8 mouse cellular contexts compared by ENCODE assay signal in genomic region chr3:98381677-98382245, GRCm38 (mm10). TPM values are rescaled to one million over a fixed set of nuclear protein-coding genes. Genes with fewer than 3 reads are reported as not detected.
A peak's percentile ranks its signal among the peaks of the same experiment; 100 is the strongest.
DNase-seq lines count a peak whose midpoint lies in the region; ATAC-seq and TF ChIP-seq lines count a peak whose summit lies in the region.

No protein-coding gene starts in this region.

- no peaks in the 10 kb centered on the region for H3K27me3 ChIP-seq in lung, postnatal 0 days (replicated peaks; ENCODE audit: insufficient read depth, low read length)

- WGBS in lung, postnatal 0 days, result 6% methylated on average over 16 of the region's 17 CpGs
- 8% methylated on average over 17 of the region's 17 CpGs for WGBS in olfactory bulb, adult 2 months

- TF ChIP-seq CTCF in lung, postnatal 0 days (IDR thresholded peaks at IDR 0.05), result peak; percentile 61
- no peak for TF ChIP-seq CTCF in olfactory bulb, adult 2 months (IDR thresholded peaks at IDR 0.05; ENCODE audit: insufficient read depth, low read depth, low read length)

- TF ChIP-seq POLR2A in olfactory bulb, adult 2 months (IDR thresholded peaks at IDR 0.05; ENCODE audit: insufficient read depth, low read depth, low read length), result no peak

- DNase-seq in adrenal gland, postnatal 10 days, result peak; percentile 4
- no peak for DNase-seq in adrenal gland, postnatal 4 days (ENCODE audit: low spot score in 2 of 2)
- DNase-seq in lung, postnatal 0 days (ENCODE audit: low spot score), result peak; percentile 37
- DNase-seq in lung, adult 18-20 months, result no peak
- peak; percentile 15 to 19 for DNase-seq in kidney, postnatal 4 days
- no peak for DNase-seq in left cerebral cortex, postnatal 4 days
- DNase-seq in ovary, postnatal 14 days (ENCODE audit: low spot score), result no peak

- ATAC-seq in lung, postnatal 0 days, result no peak

- H3K4me3 ChIP-seq in lung, postnatal 0 days (ENCODE audit: low read depth, low read length), result peak overlapping the region; percentile 50
- peak overlapping the region; percentile 84 for H3K4me3 ChIP-seq in olfactory bulb, adult 2 months (ENCODE audit: insufficient read depth, low read depth, low read length)

- H3K9me3 ChIP-seq in lung, postnatal 0 days (ENCODE audit: low read length), result no peaks in the 10 kb centered on the region

- no peak overlapping the region for H3K27ac ChIP-seq in lung, postnatal 0 days (ENCODE audit: low read length)
- H3K27ac ChIP-seq in olfactory bulb, adult 2 months (ENCODE audit: insufficient read depth, low read depth, low read length), result no peak overlapping the region

- H3K36me3 ChIP-seq in lung, postnatal 0 days (ENCODE audit: insufficient read depth, low read length), result no peaks in the 10 kb centered on the region

- peak overlapping the region; percentile 68 for H3K9ac ChIP-seq in lung, postnatal 0 days (replicated peaks; ENCODE audit: low read depth)

- intact Hi-C loops in left cerebral cortex, postnatal 4 days (cut with DNase I), result loop anchor here (5.0 kb wide), 1 partner anchor 51 kb away; no protein-coding TSS in a partner anchor

- peaks cover 10% of the 10 kb centered on the region; the same call in 1 of the 2 replicates for H3K4me1 ChIP-seq in lung, postnatal 0 days (ENCODE audit: insufficient read depth, low read depth, low read length)
- H3K4me1 ChIP-seq in olfactory bulb, adult 2 months (ENCODE audit: control insufficient read depth, insufficient read depth, low read length), result peaks cover 7% of the 10 kb centered on the region

- TF ChIP-seq EP300 in lung, postnatal 0 days (IDR thresholded peaks at IDR 0.05), result no peak

- H3K4me2 ChIP-seq in lung, postnatal 0 days (replicated peaks; ENCODE audit: low read depth, low read length), result peak overlapping the region; percentile 83

RNA-seq across cellular contexts. Expression of gene Zfp697, which starts 0.5 kb away (rescaled TPM):
- 1 to 10 TPM; 3.0 to 3.8 TPM for total RNA-seq in adrenal gland, postnatal 10 days (2021)
- total RNA-seq in adrenal gland, postnatal 4 days (2021), result 1 to 10 TPM; 5.6 to 9.4 TPM
- polyA plus RNA-seq in lung, postnatal 0 days (2015; fragmentation: Nextera tagmentation; extraction: Ambion mirVana), result 9.2 and 10.6 TPM in 2 replicates
- polyA plus RNA-seq in olfactory bulb, adult 2 months (2012; ENCODE audit: insufficient read depth, insufficient read length, low replicate concordance, missing spikeins), result not detected in 2 replicates
- 10 to 100 TPM; 41.0 to 42.9 TPM for total RNA-seq in left cerebral cortex, postnatal 4 days (2021)

RNA-seq across cellular contexts. Expression of gene Phgdh, which starts 42.0 kb away (rescaled TPM):
- 10 to 100 TPM; 32.4 to 33.0 TPM for total RNA-seq in adrenal gland, postnatal 10 days (2021)
- total RNA-seq in adrenal gland, postnatal 4 days (2021), result 10 to 100 TPM; 52.0 to 79.6 TPM
- 12.1 and 15.1 TPM in 2 replicates for polyA plus RNA-seq in lung, postnatal 0 days (2015; fragmentation: Nextera tagmentation; extraction: Ambion mirVana)
- not detected in 2 replicates for polyA plus RNA-seq in olfactory bulb, adult 2 months (2012; ENCODE audit: insufficient read depth, insufficient read length, low replicate concordance, missing spikeins)
- total RNA-seq in left cerebral cortex, postnatal 4 days (2021), result 10 to 100 TPM; 53.5 to 55.0 TPM

Comparison
In these comparisons a context has a peak if more than half of its experiments do, and no peak if none do; other contexts are left out.
1. DNase-seq: peak in adrenal gland, postnatal 10 days (single experiment), lung, postnatal 0 days (single experiment) and kidney, postnatal 4 days (2 of 2); none in adrenal gland, postnatal 4 days (0 of 2), lung, adult 18-20 months (0 of 2), left cerebral cortex, postnatal 4 days (single experiment) and ovary, postnatal 14 days (single experiment).
2. RNA of gene Zfp697, which starts 0.5 kb away (total RNA-seq): 41.0 to 42.9 TPM in left cerebral cortex, postnatal 4 days; 5.6 to 9.4 TPM in adrenal gland, postnatal 4 days and 3.0 to 3.8 TPM in adrenal gland, postnatal 10 days; every median in the first group is over 4 times any median in the second.